Mouse (Mus musculus) gastrocnemius, postnatal 25 days (tissue): Measurements from ENCODE around the gene Agtrap. TPM values are rescaled to one million over a fixed set of nuclear protein-coding genes. Genes with fewer than 3 reads are reported as not detected.
A peak's percentile ranks its signal among the peaks of the same experiment; 100 is the strongest.

ENCODE experiments used
- DNase-seq: peaks from one replicate; pipeline ENCODE4 v3.0.0; 2022
- total RNA-seq, 2 experiments: library from RNA; stranded (reverse); gene quantifications; 1 replicate in 1 of 2; 2 replicates in 1 of 2; pipeline ENCODE4 v1.2.3; 2021

The Agtrap gene
- total RNA-seq, 2 experiments from 2014 or later: 10.9 to 16.2 TPM

GRCm38 (mm10) chr4:148075259-148075658 lies 12.6 kb downstream of the Agtrap start:
- DNase-seq: peak; percentile 65

- DNase-seq: no peak
Observed at GRCm38 (mm10) chr4:148074521-148075189, 13.2 kb downstream of the Agtrap start.

GRCm38 (mm10) chr4:148071508-148071907 lies 16.3 kb downstream of the Agtrap start:
- peak; percentile 75 for DNase-seq

- no peak for DNase-seq
Observed at GRCm38 (mm10) chr4:148069602-148070218, 18.1 kb downstream of the Agtrap start.

- no peak for DNase-seq
Observed at GRCm38 (mm10) chr4:148067346-148067745, 20.5 kb downstream of the Agtrap start.

GRCm38 (mm10) chr4:148066401-148066744 lies 21.5 kb downstream of the Agtrap start:
- DNase-seq: peak; percentile 59

- no peak for DNase-seq
Observed at GRCm38 (mm10) chr4:148065702-148066400, 22.0 kb downstream of the Agtrap start.

- DNase-seq: no peak
Observed at GRCm38 (mm10) chr4:148061086-148061480, 26.7 kb downstream of the Agtrap start.

GRCm38 (mm10) chr4:148060120-148061085 lies 27.4 kb downstream of the Agtrap start:
- DNase-seq: no peak

GRCm38 (mm10) chr4:148058993-148059392 lies 28.8 kb downstream of the Agtrap start:
- no peak for DNase-seq

- DNase-seq: no peak
Observed at GRCm38 (mm10) chr4:148058218-148058819, 29.5 kb downstream of the Agtrap start.

GRCm38 (mm10) chr4:148057661-148058209 lies 30.1 kb downstream of the Agtrap start:
- DNase-seq: no peak

- peak; percentile 89 for DNase-seq
Observed at GRCm38 (mm10) chr4:148056801-148057200, 31.0 kb downstream of the Agtrap start.

- DNase-seq: no peak
Observed at GRCm38 (mm10) chr4:148056246-148056645, 31.6 kb downstream of the Agtrap start.

- no peak for DNase-seq
Observed at GRCm38 (mm10) chr4:148054961-148055695, 32.7 kb downstream of the Agtrap start.

- DNase-seq: no peak
Observed at GRCm38 (mm10) chr4:148053417-148053920, 34.4 kb downstream of the Agtrap start.

GRCm38 (mm10) chr4:148052976-148053375 lies 34.9 kb downstream of the Agtrap start:
- no peak for DNase-seq

- no peak for DNase-seq
Observed at GRCm38 (mm10) chr4:148051886-148052285, 35.9 kb downstream of the Agtrap start.

GRCm38 (mm10) chr4:148051046-148051776 lies 36.6 kb downstream of the Agtrap start:
- no peak for DNase-seq
